In genomic region chr1:131448373-131448772, GRCm38 (mm10) we compare ENCODE assay signal across 19 mouse cellular contexts.
DNase-seq lines count a peak whose midpoint lies in the region; TF ChIP-seq lines count a peak whose summit lies in the region.
"Had no signal": no experiment of that assay in that cellular context is flagged by ENCODE, and none has a peak within 500 bp of the region (broad histone marks: within the 10 kb centered on the region; RNA-seq: fewer than 3 reads in every experiment).

No protein-coding gene starts in this region.

- 41% methylated on average over 5 of the region's 5 CpGs for WGBS in macrophage (ENCODE audit: missing documents)

- peaks cover 33% of the 10 kb centered on the region for H3K4me1 ChIP-seq in bone marrow macrophage, adult 2 months (ENCODE audit: control insufficient read depth, insufficient read depth, low read length)
- H3K4me1 ChIP-seq: intestine, embryonic 15.5 days had no signal

- peak overlapping the region; percentile 38; the same call in 1 of the 2 replicates for H3K27ac ChIP-seq in left cerebral cortex, adult 2 months
- H3K27ac ChIP-seq in bone marrow macrophage, adult 2 months (ENCODE audit: insufficient read depth, low read depth, low read length): peak overlapping the region; percentile 88
- H3K27ac ChIP-seq in macrophage: peak overlapping the region; percentile 85
- H3K27ac ChIP-seq: embryonic facial prominence, embryonic 15.5 days; heart, embryonic 15.5 days; hindbrain, embryonic 10.5 days; intestine, embryonic 15.5 days; midbrain, embryonic 15.5 days; neural tube, embryonic 15.5 days had no signal

- no peak for TF ChIP-seq CTCF in left cerebral cortex, adult 2 months (IDR thresholded peaks at IDR 0.05)
- TF ChIP-seq CTCF in bone marrow macrophage, adult 2 months (IDR thresholded peaks at IDR 0.05; ENCODE audit: low read depth, low read length): no peak

- peaks cover 97% of the 10 kb centered on the region for H3K79me2 ChIP-seq in macrophage (ENCODE audit: inconsistent target)

- H3K4me3 ChIP-seq in left cerebral cortex, adult 2 months: no peak overlapping the region
- H3K4me3 ChIP-seq in bone marrow macrophage, adult 2 months (ENCODE audit: insufficient read depth, low read length): no peak overlapping the region
- H3K4me3 ChIP-seq in macrophage (ENCODE audit: inconsistent target): no peak overlapping the region
- H3K4me3 ChIP-seq: embryonic facial prominence, embryonic 15.5 days; heart, embryonic 15.5 days; hindbrain, embryonic 10.5 days; intestine, embryonic 15.5 days; midbrain, embryonic 15.5 days; neural tube, embryonic 15.5 days had no signal

- TF ChIP-seq POLR2A in bone marrow macrophage, adult 2 months (IDR thresholded peaks at IDR 0.05; ENCODE audit: borderline replicate concordance, low read depth, low read length): no peak

- DNase-seq in left cerebral cortex, adult 2 months (ENCODE audit: extremely low spot score in 1 of 2, low spot score in 2 of 2): no peak
- no peak for DNase-seq in left cerebral cortex, postnatal 10 days (ENCODE audit: extremely low spot score in 1 of 2, low spot score in 2 of 2)
- peak; percentile 44 for DNase-seq in adipocyte (ENCODE audit: low spot score)
- no peak for DNase-seq in frontal cortex, adult 2 months (ENCODE audit: extremely low spot score in 1 of 2, low spot score in 1 of 2)
- DNase-seq in cerebellum, postnatal 14 days: no peak
- DNase-seq: adrenal gland, adult 8-10 months; cerebellum, adult 8-10 months; kidney, adult 9 months; kidney, postnatal 14 days; lung, postnatal 14 days; right cerebral cortex, adult 18-20 months had no signal

- H3K36me3 ChIP-seq in macrophage (ENCODE audit: inconsistent target): no peaks in the 10 kb centered on the region
- H3K36me3 ChIP-seq: embryonic facial prominence, embryonic 15.5 days; heart, embryonic 15.5 days; hindbrain, embryonic 10.5 days; intestine, embryonic 15.5 days; midbrain, embryonic 15.5 days; neural tube, embryonic 15.5 days had no signal

- intact Hi-C loops in left cerebral cortex, adult 2 months (cut with DNase I): no loop called here
- intact Hi-C loops in left cerebral cortex, postnatal 10 days (cut with DNase I): no loop called here

Comparison
In these comparisons a context has a peak if more than half of its experiments do, and no peak if none do; other contexts are left out.
1. H3K27ac ChIP-seq: peak in every context shown above with its lines; median percentile 88 in bone marrow macrophage, adult 2 months; 85 in macrophage; 38 in left cerebral cortex, adult 2 months.